Mouse (Mus musculus): ENCODE data around the gene Rps26. TPM values are rescaled to one million over a fixed set of nuclear protein-coding genes. Genes with fewer than 3 reads are reported as not detected.
"Not testable (repeated sequence)": the region's sequence is repeated elsewhere in the genome, so short reads cannot be mapped to it uniquely, and the experiment has no call there.

Gene Rps26
- polyA plus RNA-seq, 1 experiment: 334 TPM

DNA sequence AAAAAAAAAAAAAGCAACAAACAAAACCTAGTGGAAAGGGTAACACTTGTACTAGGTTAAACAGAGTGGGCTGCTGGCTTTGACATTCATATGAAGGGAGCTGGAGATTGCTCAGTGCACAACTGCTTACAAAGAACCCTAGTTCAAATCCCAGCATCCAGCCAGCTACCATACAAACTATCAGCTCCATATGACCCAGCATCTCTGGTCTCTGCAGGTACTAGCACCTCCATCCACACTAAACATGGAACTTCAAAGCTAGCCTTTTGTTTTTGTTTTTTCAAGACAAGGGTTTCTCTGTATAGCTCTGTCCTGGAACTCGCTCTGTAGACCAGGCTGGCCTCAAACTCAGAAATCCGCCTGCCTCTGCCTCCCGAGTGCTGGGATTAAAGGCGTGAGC, 3.8 kb downstream of the Rps26 start:
- no peak overlapping the region for H3K4me3 ChIP-seq (replicated peaks; ENCODE audit: insufficient read depth, low read depth, low read length)
- TF ChIP-seq CTCF (IDR thresholded peaks at IDR 0.05; ENCODE audit: borderline replicate concordance, insufficient read depth, low read depth, low read length): no peak
- H3K4me1 ChIP-seq (ENCODE audit: control insufficient read depth, insufficient read depth, low read length): peaks cover 5% of the 10 kb centered on the region
- no peak overlapping the region for H3K27ac ChIP-seq (ENCODE audit: insufficient read depth, low read length)
- H3K27me3 ChIP-seq (ENCODE audit: control insufficient read depth, insufficient read depth, low read length): no peaks in the 10 kb centered on the region
- 90% methylated on average over 4 of the region's 4 CpGs for WGBS
- no peak for DNase-seq

GRCm38 (mm10) chr10:128621986-128622520, 4.5 kb downstream of the Rps26 start:
- no peak for TF ChIP-seq CTCF (IDR thresholded peaks at IDR 0.05; ENCODE audit: borderline replicate concordance, insufficient read depth, low read depth, low read length)
- no peak for TF ChIP-seq POLR2A (IDR thresholded peaks at IDR 0.05; ENCODE audit: borderline replicate concordance, insufficient read depth, low read length)
- Histone ChIP-seq H3K27ac (ENCODE audit: insufficient read depth, low read length) (no peak overlapping the region), H3K4me1 (ENCODE audit: control insufficient read depth, insufficient read depth, low read length) (peaks cover 5% of the 10 kb centered on the region), H3K27me3 (ENCODE audit: control insufficient read depth, insufficient read depth, low read length) (no peaks in the 10 kb centered on the region), H3K4me3 (replicated peaks; ENCODE audit: insufficient read depth, low read depth, low read length) (no peak overlapping the region)
- WGBS: 71% methylated on average over 3 of the region's 3 CpGs
- no peak for DNase-seq

- no peaks in the 10 kb centered on the region for H3K27me3 ChIP-seq (ENCODE audit: control insufficient read depth, insufficient read depth, low read length)
- DNase-seq: no peak
- TF ChIP-seq CTCF (IDR thresholded peaks at IDR 0.05; ENCODE audit: borderline replicate concordance, insufficient read depth, low read depth, low read length) (no peak), POLR2A (IDR thresholded peaks at IDR 0.05; ENCODE audit: borderline replicate concordance, insufficient read depth, low read length) (no peak)
- H3K27ac ChIP-seq (ENCODE audit: insufficient read depth, low read length): no peak overlapping the region
- H3K4me1 ChIP-seq (ENCODE audit: control insufficient read depth, insufficient read depth, low read length): peaks cover 3% of the 10 kb centered on the region
- no peak overlapping the region for H3K4me3 ChIP-seq (replicated peaks; ENCODE audit: insufficient read depth, low read depth, low read length)
These were observed 6.3 kb downstream of the Rps26 start for GRCm38 (mm10) chr10:128620241-128620640.

- not testable (repeated sequence) for DNase-seq; H3K4me3 ChIP-seq (replicated peaks; ENCODE audit: insufficient read depth, low read depth, low read length); H3K4me1 ChIP-seq (ENCODE audit: control insufficient read depth, insufficient read depth, low read length); H3K27ac ChIP-seq (ENCODE audit: insufficient read depth, low read length); H3K27me3 ChIP-seq (ENCODE audit: control insufficient read depth, insufficient read depth, low read length)
- WGBS: 82% methylated on average over 5 of the region's 5 CpGs
These were observed 7.4 kb downstream of the Rps26 start for GRCm38 (mm10) chr10:128619148-128619547.

DNA sequence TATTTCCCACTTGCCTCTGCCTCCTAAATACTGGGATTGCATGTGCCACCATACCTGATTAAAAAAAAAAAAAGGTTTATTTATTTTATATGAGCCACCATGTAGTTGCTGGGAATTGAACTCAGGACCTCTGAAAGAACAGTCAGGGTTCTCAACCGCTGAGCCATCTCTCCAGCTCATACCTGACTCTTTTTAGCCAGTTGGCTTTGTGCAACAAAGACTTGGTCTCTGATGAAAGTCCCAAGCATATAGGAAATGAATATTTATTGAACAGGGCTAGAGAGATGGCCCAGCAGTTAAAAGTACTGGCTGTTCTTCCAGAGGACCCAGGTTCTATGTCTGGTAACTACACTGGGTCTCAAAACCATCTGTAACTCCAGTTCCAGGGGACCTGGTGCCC, 8.0 kb downstream of the Rps26 start:
- H3K4me1 ChIP-seq (ENCODE audit: control insufficient read depth, insufficient read depth, low read length): no peaks in the 10 kb centered on the region
- 71% methylated on average over 1 of the region's 1 CpGs for WGBS

DNA sequence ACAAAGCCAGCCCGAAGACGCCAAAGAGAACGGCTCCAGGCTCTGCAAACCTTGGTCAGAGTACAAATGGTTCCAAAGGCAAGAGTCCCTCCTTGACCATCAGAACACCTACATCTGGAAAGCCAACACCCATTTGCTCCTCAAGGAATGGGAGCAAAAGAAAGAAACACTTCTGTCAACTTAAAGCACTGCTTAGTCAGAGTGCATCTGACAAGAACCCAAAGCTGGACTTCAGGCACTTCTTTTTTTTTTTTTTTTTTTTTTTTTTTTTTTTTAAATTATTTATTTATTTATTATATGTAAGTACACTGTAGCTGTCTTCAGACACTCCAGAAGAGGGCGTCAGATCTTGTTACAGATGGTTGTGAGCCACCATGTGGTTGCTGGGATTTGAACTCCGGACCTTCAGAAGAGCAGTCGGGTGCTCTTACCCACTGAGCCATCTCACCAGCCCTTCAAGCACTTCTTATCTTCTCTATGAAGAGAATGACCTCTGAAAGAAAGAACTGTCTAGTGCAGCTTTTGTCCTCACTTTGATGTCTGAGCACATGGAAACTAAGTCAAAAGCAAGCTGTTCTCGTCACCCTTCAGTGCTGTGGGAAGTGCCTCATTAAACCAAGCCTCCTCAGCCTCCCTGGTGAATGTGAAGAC, 10.6 kb downstream of the Rps26 start:
- H3K27ac ChIP-seq (ENCODE audit: insufficient read depth, low read length); DNase-seq; H3K27me3 ChIP-seq (ENCODE audit: control insufficient read depth, insufficient read depth, low read length); H3K4me1 ChIP-seq (ENCODE audit: control insufficient read depth, insufficient read depth, low read length); H3K4me3 ChIP-seq (replicated peaks; ENCODE audit: insufficient read depth, low read depth, low read length): not testable (repeated sequence)
- WGBS: 79% methylated on average over 7 of the region's 7 CpGs

More for the DNA sequence above, 8.0 kb downstream of the Rps26 start:
- Histone ChIP-seq H3K4me3 (replicated peaks; ENCODE audit: insufficient read depth, low read depth, low read length) (no peak overlapping the region), H3K27ac (ENCODE audit: insufficient read depth, low read length) (no peak overlapping the region), H3K27me3 (ENCODE audit: control insufficient read depth, insufficient read depth, low read length) (no peaks in the 10 kb centered on the region)
- TF ChIP-seq POLR2A (IDR thresholded peaks at IDR 0.05; ENCODE audit: borderline replicate concordance, insufficient read depth, low read length) (no peak), CTCF (IDR thresholded peaks at IDR 0.05; ENCODE audit: borderline replicate concordance, insufficient read depth, low read depth, low read length) (no peak)
- no peak for DNase-seq

- TF ChIP-seq POLR2A (IDR thresholded peaks at IDR 0.05; ENCODE audit: borderline replicate concordance, insufficient read depth, low read length) (no peak), CTCF (IDR thresholded peaks at IDR 0.05; ENCODE audit: borderline replicate concordance, insufficient read depth, low read depth, low read length) (no peak)
- WGBS: 51% methylated on average over 3 of the region's 3 CpGs
- H3K27me3 ChIP-seq (ENCODE audit: control insufficient read depth, insufficient read depth, low read length): no peaks in the 10 kb centered on the region
- DNase-seq: no peak
- H3K4me3 ChIP-seq (replicated peaks; ENCODE audit: insufficient read depth, low read depth, low read length): no peak overlapping the region
- H3K4me1 ChIP-seq (ENCODE audit: control insufficient read depth, insufficient read depth, low read length): no peaks in the 10 kb centered on the region
- no peak overlapping the region for H3K27ac ChIP-seq (ENCODE audit: insufficient read depth, low read length)
These were observed 11.6 kb downstream of the Rps26 start for GRCm38 (mm10) chr10:128614934-128615333.

- not testable (repeated sequence) for H3K27me3 ChIP-seq (ENCODE audit: control insufficient read depth, insufficient read depth, low read length); H3K4me3 ChIP-seq (replicated peaks; ENCODE audit: insufficient read depth, low read depth, low read length); H3K27ac ChIP-seq (ENCODE audit: insufficient read depth, low read length); H3K4me1 ChIP-seq (ENCODE audit: control insufficient read depth, insufficient read depth, low read length); DNase-seq
- 66% methylated on average over 4 of the region's 4 CpGs for WGBS
These were observed 12.7 kb downstream of the Rps26 start for GRCm38 (mm10) chr10:128613820-128614219.

DNA sequence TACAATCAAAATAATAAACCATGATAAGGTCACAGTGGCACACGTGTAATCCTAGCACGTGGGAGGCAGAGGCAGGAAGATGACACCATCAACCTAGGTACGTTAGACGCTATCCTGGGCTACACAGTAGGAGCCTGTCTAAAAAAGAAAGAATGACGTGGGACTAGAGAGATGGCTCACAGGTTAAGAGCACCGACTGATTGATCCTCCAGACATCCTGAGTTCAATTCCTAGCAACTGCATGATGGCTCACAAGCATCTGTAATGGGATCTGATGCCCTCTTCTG, 13.4 kb downstream of the Rps26 start:
- H3K4me3 ChIP-seq (replicated peaks; ENCODE audit: insufficient read depth, low read depth, low read length): no peak overlapping the region
- 24% methylated on average over 6 of the region's 6 CpGs for WGBS
- no peak overlapping the region for H3K27ac ChIP-seq (ENCODE audit: insufficient read depth, low read length)
- TF ChIP-seq POLR2A (IDR thresholded peaks at IDR 0.05; ENCODE audit: borderline replicate concordance, insufficient read depth, low read length) (no peak), CTCF (IDR thresholded peaks at IDR 0.05; ENCODE audit: borderline replicate concordance, insufficient read depth, low read depth, low read length) (no peak)
- H3K4me1 ChIP-seq (ENCODE audit: control insufficient read depth, insufficient read depth, low read length): no peaks in the 10 kb centered on the region
- no peaks in the 10 kb centered on the region for H3K27me3 ChIP-seq (ENCODE audit: control insufficient read depth, insufficient read depth, low read length)
- no peak for DNase-seq

All from cerebellum, adult 2 months (tissue).